Mouse (Mus musculus) kidney, embryonic 15.5 days (tissue): ENCODE results near the gene Ints14. TPM values are rescaled to one million over a fixed set of nuclear protein-coding genes. Genes with fewer than 3 reads are reported as not detected.

Experiments
- ATAC-seq: fragments of 200-750 bp; cut with Nextera tagmentation; replicated peaks from 2 replicates; pipeline ENCODE4 v1.8.0; 2017; ENCODE audit warnings: moderate TSS enrichment; ENCODE audit not compliant: low FRiP score
- H3K27ac ChIP-seq: fragments of 300-500 bp; sonication (generic); 2 replicates; pipeline ENCODE4 v1.5.1; 2015; ENCODE audit warnings: mild to moderate bottlenecking, inconsistent platforms
- H3K27me3 ChIP-seq: fragments of 300-500 bp; sonication (generic); 2 replicates; pipeline ENCODE4 v1.6.1; 2015; ENCODE audit warnings: inconsistent platforms
- H3K36me3 ChIP-seq: fragments of 300-500 bp; sonication (generic); 2 replicates; pipeline ENCODE4 v1.6.1; 2015; ENCODE audit warnings: inconsistent platforms
- H3K4me1 ChIP-seq: fragments of 300-500 bp; sonication (generic); 2 replicates; pipeline ENCODE4 v1.6.1; 2015; ENCODE audit warnings: inconsistent platforms
- H3K4me2 ChIP-seq: fragments of 300-500 bp; sonication (generic); 2 replicates; pipeline ENCODE4 v1.6.1; 2015; ENCODE audit warnings: moderate library complexity, mild to moderate bottlenecking, inconsistent platforms
- H3K4me3 ChIP-seq: fragments of 300-500 bp; sonication (generic); replicated peaks from 2 replicates; pipeline ENCODE4 v1.5.1; 2015; ENCODE audit warnings: mild to moderate bottlenecking, inconsistent platforms
- H3K9ac ChIP-seq: fragments of 300-500 bp; sonication (generic); 2 replicates; pipeline ENCODE4 v1.6.1; 2015; ENCODE audit warnings: mild to moderate bottlenecking, inconsistent platforms
- H3K9me3 ChIP-seq: fragments of 300-500 bp; sonication (generic); replicated peaks from 2 replicates; pipeline ENCODE4 v1.6.1; 2016; ENCODE audit warnings: inconsistent platforms
- WGBS: fragments of 180-500 bp; shearing (Covaris S2); methylation state at CpG from one replicate; pipeline ENCODE4 v1.1.7; 2015; ENCODE audit warnings: mixed read lengths; 5-methylcytosine and 5-hydroxymethylcytosine counted together
- polyA plus RNA-seq: library from polyadenylated mRNA; unstranded; fragments of >200 nt; fragmentation: Nextera tagmentation; extraction: Ambion mirVana; gene quantifications from 2 replicates; pipeline ENCODE4 v1.2.1, GENCODE M21; 2015

Gene Ints14
- 57.7 and 59.7 TPM in 2 replicates for polyA plus RNA-seq

DNA sequence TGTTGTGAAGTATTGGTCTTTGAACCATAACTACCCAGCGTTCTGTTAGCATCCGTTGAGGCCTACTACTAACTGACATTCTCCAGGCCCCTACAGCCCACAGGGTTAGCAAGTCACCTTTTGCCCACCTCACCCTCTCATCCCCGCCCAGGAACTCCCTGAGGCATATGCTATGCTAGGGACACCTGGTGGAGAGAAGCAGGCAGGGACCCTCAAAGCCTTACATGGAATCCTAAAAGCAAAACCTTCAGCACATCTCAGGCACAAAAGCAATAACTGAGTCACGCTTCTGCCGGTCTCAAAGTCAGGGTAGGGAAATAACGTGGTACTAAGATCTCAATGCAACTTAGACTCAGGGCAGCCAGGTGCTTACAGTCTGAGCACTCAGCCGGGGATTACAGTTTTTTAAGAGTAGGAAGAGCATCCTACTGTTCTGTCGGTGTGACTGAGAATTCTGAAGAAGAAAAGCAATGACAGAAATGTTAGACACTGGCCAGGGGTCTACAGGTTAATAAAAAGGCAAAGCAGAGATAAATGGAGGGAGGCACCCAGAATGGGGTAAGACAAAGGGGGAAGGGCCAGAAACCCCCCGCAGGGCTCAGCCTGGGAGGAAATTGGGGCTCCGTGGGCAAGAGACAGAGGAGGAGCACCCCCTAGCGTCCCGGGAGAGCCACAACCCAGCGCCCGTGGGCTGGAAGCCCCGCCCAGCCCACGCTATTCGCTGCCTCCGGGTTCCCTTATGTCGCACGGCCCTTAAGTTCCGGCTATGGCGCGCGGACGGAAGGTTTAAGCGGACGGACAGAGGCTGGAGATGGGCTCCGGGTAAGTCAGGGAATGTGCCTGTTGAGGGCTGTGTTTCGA, at the start of gene Ints14:
Ints14 (plus strand) TSS at position 789 of the 861 bp plus-strand sequence.
- peak; percentile 97 for ATAC-seq
- WGBS = 3% methylated on average over 29 of the region's 29 CpGs

DNA sequence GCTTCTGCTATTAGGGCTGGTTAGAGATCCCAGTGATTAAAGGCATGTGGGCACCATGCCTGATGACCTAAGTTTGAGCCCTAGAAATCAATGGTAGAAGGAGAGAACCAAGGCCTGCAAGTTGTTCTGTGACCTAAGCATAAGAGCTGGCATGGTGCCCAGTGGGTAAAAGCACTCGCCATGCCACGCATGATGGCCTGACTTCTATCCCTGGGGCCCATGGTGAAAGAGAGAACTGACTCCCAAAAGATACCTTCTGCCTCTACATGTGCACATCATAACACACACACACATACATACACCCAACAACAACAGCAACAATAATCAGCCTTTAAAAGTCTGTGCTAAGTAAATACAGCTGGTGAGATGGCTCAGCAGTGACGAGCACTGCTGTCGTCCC, 47.3 kb upstream of the Ints14 start:
- 97% methylated on average over 4 of the region's 4 CpGs for WGBS
- peaks cover 21% of the 10 kb centered on the region; the same call in 1 of the 2 replicates for H3K36me3 ChIP-seq
- H3K27me3 ChIP-seq = no peaks in the 10 kb centered on the region
- no peak overlapping the region for H3K4me2 ChIP-seq
- no peaks in the 10 kb centered on the region for H3K9me3 ChIP-seq
- ATAC-seq = no peak
- H3K4me1 ChIP-seq = no peaks in the 10 kb centered on the region
- no peak overlapping the region for H3K9ac ChIP-seq
- no peak overlapping the region for H3K4me3 ChIP-seq
- no peak overlapping the region for H3K27ac ChIP-seq

More for the DNA sequence above, at the start of gene Ints14:
- Histone ChIP-seq H3K27me3 (no peaks in the 10 kb centered on the region), H3K4me1 (peaks cover 20% of the 10 kb centered on the region), H3K9ac (peak within 1 kb of the TSS; percentile 89), H3K9me3 (no peaks in the 10 kb centered on the region), H3K4me2 (peak within 1 kb of the TSS; percentile 71), H3K27ac (peak within 1 kb of the TSS; percentile 93), H3K4me3 (peak within 1 kb of the TSS; percentile 85), H3K36me3 (peaks cover 30% of the 10 kb centered on the region)

DNA sequence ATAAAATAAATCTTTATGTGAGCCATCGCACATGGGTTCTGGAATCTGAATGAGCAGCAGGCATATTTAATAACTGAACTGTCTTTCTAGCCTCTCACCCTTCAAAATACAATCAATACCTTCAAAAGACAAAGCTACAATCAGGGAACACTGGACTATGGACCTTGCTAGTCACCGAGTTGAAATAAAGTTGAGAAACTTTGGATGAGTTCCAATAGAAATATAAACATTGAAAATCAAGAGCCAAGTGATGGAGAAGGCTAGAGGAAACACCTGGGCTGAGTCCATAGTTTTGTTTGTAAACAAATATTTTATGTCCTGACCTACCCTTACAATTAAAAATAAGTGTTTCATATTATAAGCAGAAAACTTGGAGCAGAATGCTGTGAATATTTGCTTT, 46.7 kb upstream of the Ints14 start:
- no peak for ATAC-seq
- WGBS = 79% methylated on average over 2 of the region's 2 CpGs
- no peak overlapping the region for H3K4me2 ChIP-seq
- no peaks in the 10 kb centered on the region for H3K4me1 ChIP-seq
- H3K9me3 ChIP-seq = no peaks in the 10 kb centered on the region
- no peak overlapping the region for H3K27ac ChIP-seq
- H3K36me3 ChIP-seq = peaks cover 21% of the 10 kb centered on the region; the same call in 1 of the 2 replicates
- no peak overlapping the region for H3K4me3 ChIP-seq
- H3K27me3 ChIP-seq = no peaks in the 10 kb centered on the region
- H3K9ac ChIP-seq = no peak overlapping the region

DNA sequence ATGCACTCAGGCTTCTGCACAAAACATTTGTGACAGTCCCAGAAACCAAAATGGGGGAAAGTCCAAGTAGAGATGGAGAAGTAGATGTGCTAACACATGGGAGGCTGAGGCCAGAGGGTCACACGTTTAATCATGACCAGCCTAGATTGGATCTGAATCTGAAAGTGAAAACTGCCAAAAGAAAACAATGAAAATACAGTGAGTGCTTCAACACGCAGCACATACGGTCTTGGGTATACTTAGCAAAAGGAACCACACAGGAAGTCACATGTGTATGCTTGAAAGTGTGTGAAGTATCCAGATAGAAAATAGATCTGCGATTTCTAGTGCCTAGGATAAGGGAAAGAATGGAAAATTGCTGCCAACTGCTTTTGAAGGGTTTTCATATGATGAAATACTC, 46.1 kb upstream of the Ints14 start:
- no peak overlapping the region for H3K27ac ChIP-seq
- H3K36me3 ChIP-seq = peaks cover 18% of the 10 kb centered on the region; the same call in 1 of the 2 replicates
- H3K9me3 ChIP-seq = no peaks in the 10 kb centered on the region
- H3K4me1 ChIP-seq = no peaks in the 10 kb centered on the region
- no peak overlapping the region for H3K4me2 ChIP-seq
- no peak overlapping the region for H3K9ac ChIP-seq
- ATAC-seq = no peak
- H3K4me3 ChIP-seq = no peak overlapping the region
- 85% methylated on average over 4 of the region's 4 CpGs for WGBS
- no peaks in the 10 kb centered on the region for H3K27me3 ChIP-seq

DNA sequence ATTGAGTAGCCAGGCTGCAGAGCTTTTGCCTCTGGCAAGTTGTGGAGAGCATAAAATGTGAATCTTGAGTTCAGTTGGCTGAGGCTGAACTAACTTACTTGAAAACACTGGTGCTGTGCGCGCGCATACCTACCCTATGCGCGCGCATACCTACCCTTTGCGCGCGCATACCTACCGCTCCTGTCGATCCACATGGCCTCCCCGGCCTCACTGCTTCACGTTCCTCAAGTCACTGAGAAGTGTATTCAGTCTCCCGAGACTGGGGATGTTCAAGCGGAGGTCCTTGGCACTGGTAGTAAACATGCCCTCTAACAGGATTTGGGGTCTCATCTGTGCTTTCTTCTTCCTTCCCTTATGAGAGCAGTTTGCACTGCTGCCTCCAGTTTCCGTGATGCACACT, 42.1 kb upstream of the Ints14 start:
- H3K4me3 ChIP-seq = peak overlapping the region; percentile 44
- no peaks in the 10 kb centered on the region for H3K9me3 ChIP-seq
- 52% methylated on average over 16 of the region's 16 CpGs for WGBS
- no peak for ATAC-seq
- no peaks in the 10 kb centered on the region for H3K4me1 ChIP-seq
- no peaks in the 10 kb centered on the region for H3K27me3 ChIP-seq
- H3K4me2 ChIP-seq = peak overlapping the region; percentile 52
- 0 out of 2 replicates have a peak, but pooled peaks cover 2% of the 10 kb centered on the region for H3K36me3 ChIP-seq
- no peak overlapping the region for H3K27ac ChIP-seq
- peak overlapping the region; percentile 36; the same call in 1 of the 2 replicates for H3K9ac ChIP-seq

GRCm38 (mm10) chr9:64925771-64926170, 34.9 kb upstream of the Ints14 start:
- Histone ChIP-seq H3K4me1 (no peaks in the 10 kb centered on the region), H3K9me3 (no peaks in the 10 kb centered on the region), H3K9ac (no peak overlapping the region), H3K27ac (no peak overlapping the region), H3K4me3 (no peak overlapping the region), H3K27me3 (no peaks in the 10 kb centered on the region), H3K4me2 (no peak overlapping the region), H3K36me3 (no peaks in the 10 kb centered on the region)
- no peak for ATAC-seq
- 75% methylated on average over 5 of the region's 5 CpGs for WGBS

DNA sequence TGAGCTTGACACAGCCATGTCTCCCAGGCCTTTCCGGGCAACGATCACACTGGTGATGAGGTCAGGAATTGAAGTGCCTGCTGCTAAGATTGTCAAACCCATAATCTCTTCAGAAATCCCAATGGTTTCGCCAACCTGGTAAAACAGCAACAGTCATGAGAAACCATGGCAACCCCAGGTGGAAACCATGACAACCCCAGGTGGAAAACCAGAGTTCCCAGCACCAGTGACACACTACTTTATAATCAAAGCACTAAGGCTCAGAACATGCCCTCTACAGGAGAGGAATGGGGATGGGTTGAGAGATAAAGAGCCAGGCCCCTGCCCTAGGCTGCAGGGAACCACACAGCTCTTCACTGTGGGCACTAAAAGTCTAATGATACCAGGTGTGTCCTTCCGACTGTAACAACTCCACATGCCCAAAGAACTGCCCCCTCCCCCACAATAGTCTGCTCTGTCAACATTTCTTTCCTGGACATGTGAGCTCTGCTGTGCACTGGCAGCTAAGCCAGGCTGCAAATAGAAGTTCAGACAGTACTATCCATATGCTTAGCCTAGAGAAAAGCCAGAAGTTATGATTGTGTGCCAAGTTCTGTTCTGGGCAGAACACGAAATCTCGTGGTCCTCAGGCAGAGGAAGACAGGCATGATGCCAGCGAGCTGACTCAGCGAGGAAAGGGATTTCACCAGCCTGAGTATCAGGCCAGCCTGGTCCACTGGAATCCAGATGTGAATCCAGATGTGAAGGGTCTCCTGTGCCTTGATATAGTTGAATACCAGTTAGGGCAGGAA, 34.3 kb upstream of the Ints14 start:
- 78% methylated on average over 8 of the region's 8 CpGs for WGBS
- H3K27ac ChIP-seq = no peak overlapping the region
- no peaks in the 10 kb centered on the region for H3K4me1 ChIP-seq
- no peak overlapping the region for H3K9ac ChIP-seq
- no peaks in the 10 kb centered on the region for H3K27me3 ChIP-seq
- H3K4me2 ChIP-seq = no peak overlapping the region
- no peak overlapping the region for H3K4me3 ChIP-seq
- no peaks in the 10 kb centered on the region for H3K9me3 ChIP-seq
- no peaks in the 10 kb centered on the region for H3K36me3 ChIP-seq
- no peak for ATAC-seq

DNA sequence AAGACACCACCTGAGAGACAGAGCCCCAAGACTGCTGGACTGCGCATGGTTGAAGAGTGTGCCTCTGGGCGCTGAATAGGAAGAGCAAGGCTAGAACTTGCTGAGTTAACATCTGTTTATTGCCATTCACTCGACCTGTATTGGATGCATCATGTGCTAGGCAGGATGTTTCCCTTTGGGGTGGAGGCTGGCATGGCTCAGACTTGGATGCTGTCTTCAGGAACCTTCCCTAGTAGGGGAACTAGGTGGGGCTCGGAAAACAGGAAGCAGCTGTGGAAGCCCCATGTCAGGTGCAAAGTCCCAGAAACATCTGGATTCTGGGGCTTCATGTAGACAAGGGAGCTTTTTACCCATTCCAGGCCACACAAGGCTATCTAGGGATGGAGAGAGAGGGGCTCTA, 30.4 kb upstream of the Ints14 start:
- WGBS = 77% methylated on average over 4 of the region's 4 CpGs
- no peaks in the 10 kb centered on the region for H3K9me3 ChIP-seq
- H3K4me3 ChIP-seq = no peak overlapping the region
- no peaks in the 10 kb centered on the region for H3K36me3 ChIP-seq
- no peaks in the 10 kb centered on the region for H3K27me3 ChIP-seq
- no peak overlapping the region for H3K27ac ChIP-seq
- ATAC-seq = no peak
- H3K4me1 ChIP-seq = peaks cover 22% of the 10 kb centered on the region
- H3K9ac ChIP-seq = no peak overlapping the region
- H3K4me2 ChIP-seq = no peak overlapping the region

DNA sequence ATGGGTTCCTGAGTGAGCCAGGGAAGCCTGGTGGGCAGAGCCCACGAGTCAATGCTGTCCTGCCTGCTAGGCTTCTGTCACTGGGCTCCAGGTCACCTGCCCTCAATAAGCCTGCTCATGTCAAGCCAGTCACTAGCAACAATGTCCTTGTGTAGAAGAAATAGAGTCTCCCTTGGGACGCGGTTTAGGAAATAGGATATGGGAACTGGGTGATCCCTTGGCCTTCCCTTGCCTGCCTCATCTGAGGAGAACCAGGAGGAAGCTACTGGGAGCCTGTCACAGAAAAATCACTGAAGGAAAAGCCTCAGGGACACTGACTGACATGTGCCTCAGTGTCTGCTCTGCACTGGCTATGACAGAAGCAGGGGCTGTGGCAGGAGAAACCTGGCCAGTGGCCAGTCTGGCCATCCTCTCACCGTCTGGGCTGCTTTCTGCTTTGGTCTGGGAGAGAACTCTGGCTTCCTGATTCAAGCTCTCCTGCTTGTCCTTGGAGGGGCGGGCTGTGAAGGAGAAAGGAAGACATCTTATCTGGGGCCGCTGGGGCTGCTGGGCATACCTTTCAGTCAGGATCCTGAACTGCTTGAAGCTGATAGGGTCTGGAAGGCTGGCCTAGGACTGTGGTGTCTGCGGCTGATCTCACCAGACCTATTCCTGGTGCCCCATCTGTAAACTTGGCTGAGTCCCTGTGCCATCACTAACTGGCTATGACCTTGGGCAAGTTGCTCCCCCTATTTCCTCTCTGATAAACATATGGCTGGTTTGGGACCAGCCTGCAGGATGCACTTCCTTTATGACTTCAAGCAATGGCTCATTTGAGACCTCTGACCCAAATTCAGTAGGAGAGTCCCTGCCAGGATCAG, 28.7 kb upstream of the Ints14 start:
- no peak for ATAC-seq
- Histone ChIP-seq H3K9me3 (no peaks in the 10 kb centered on the region), H3K36me3 (no peaks in the 10 kb centered on the region), H3K27ac (no peak overlapping the region), H3K4me1 (peaks cover 22% of the 10 kb centered on the region), H3K27me3 (no peaks in the 10 kb centered on the region), H3K4me2 (no peak overlapping the region), H3K9ac (no peak overlapping the region), H3K4me3 (no peak overlapping the region)
- WGBS = 74% methylated on average over 7 of the region's 7 CpGs

DNA sequence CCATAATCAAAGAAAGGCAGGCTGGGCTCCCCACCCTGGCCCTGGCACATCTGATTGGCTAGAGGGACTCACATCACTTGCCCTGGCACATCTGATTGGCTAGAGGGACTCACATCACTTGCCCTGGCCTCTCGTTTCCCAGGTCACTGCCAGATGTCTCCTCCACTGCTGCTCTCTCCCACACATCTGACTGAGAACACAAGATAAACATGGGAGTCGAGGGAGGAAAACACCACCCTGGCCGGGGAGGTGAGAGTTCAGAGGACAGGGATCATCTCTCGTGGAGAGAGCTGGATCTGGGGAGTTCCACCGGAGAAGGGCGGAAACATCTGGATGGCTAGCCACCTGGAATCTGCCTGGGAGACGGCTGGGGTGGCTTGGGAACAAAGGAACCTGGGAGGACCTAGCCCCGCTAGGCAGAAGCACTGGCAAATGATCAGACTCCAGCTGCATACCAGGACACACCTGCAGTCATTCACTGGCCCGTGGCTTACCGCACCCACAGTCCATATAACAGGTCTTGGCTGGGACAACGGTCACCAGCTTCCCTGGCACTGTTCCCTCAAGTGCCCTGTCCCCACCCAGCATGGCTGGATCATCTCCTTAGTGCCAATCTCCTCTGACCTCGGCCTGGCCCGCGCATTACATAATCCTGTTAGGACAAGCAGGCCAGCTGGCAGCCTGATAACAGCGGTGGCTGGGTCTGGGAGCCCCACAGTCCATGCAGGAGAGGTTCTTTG, 26.5 kb upstream of the Ints14 start:
- Histone ChIP-seq H3K9me3 (no peaks in the 10 kb centered on the region), H3K27me3 (no peaks in the 10 kb centered on the region), H3K36me3 (no peaks in the 10 kb centered on the region), H3K9ac (no peak overlapping the region), H3K4me1 (peaks cover 22% of the 10 kb centered on the region), H3K27ac (peak overlapping the region; percentile 58), H3K4me3 (peak overlapping the region; percentile 24; the same call in 1 of the 2 replicates), H3K4me2 (peak overlapping the region; percentile 43)
- WGBS = 35% methylated on average over 15 of the region's 15 CpGs
- ATAC-seq = peak; percentile 82

GRCm38 (mm10) chr9:64936508-64936907, 24.2 kb upstream of the Ints14 start:
- Histone ChIP-seq H3K27ac (no peak overlapping the region), H3K9ac (no peak overlapping the region), H3K36me3 (no peaks in the 10 kb centered on the region), H3K9me3 (no peaks in the 10 kb centered on the region), H3K4me3 (no peak overlapping the region), H3K4me2 (no peak overlapping the region), H3K27me3 (0 out of 2 replicates have a peak, but pooled peaks cover 3% of the 10 kb centered on the region), H3K4me1 (peaks cover 26% of the 10 kb centered on the region)
- ATAC-seq = no peak
- WGBS = 11% methylated on average over 6 of the region's 6 CpGs
